Mouse (Mus musculus) myocyte (in vitro differentiated cells): ENCODE measurements around the gene Chrne.

ENCODE experiments used
- CEBPB ChIP-seq: IDR thresholded peaks from 2 replicates; pipeline ENCODE4 v1.6.1; 2011; ENCODE audit warnings: mild to moderate bottlenecking, moderate library complexity; ENCODE audit not compliant: poor library complexity, insufficient read depth, severe bottlenecking
- E2F4 ChIP-seq: IDR thresholded peaks from one replicate; pipeline ENCODE4 v1.6.1; 2011; ENCODE audit warnings: mild to moderate bottlenecking, control low read depth, moderate library complexity; ENCODE audit not compliant: insufficient read depth
- MAX ChIP-seq: IDR thresholded peaks from one replicate; pipeline ENCODE4 v1.6.1; 2011; ENCODE audit warnings: low read depth, mild to moderate bottlenecking, control low read depth
- MYOD1 ChIP-seq, 3 experiments: IDR thresholded peaks; one replicate each; pipeline ENCODE4 v1.6.1; 2011; ENCODE audit warnings: control low read depth in 2 of 3, low read depth in 2 of 3, mild to moderate bottlenecking in 2 of 3, moderate library complexity in 1 of 3; ENCODE audit not compliant: insufficient read length in 2 of 3, control insufficient read depth in 1 of 3
- MYOG ChIP-seq, 3 experiments: IDR thresholded peaks; one replicate each; pipeline ENCODE4 v1.6.1; 2011; ENCODE audit warnings: control low read depth in 2 of 3, low read depth in 2 of 3, mild to moderate bottlenecking in 2 of 3; ENCODE audit not compliant: insufficient read length in 2 of 3, control insufficient read depth in 1 of 3, insufficient read depth in 1 of 3
- POLR2A ChIP-seq: IDR thresholded peaks from one replicate; pipeline ENCODE4 v1.6.1; 2011; ENCODE audit warnings: low read depth, mild to moderate bottlenecking, control low read depth, moderate library complexity; ENCODE audit not compliant: insufficient read length
- POLR2AphosphoS2 ChIP-seq: IDR thresholded peaks from one replicate; pipeline ENCODE4 v1.6.1; 2011; ENCODE audit warnings: low read depth, control low read depth; ENCODE audit not compliant: insufficient read length
- REST ChIP-seq: IDR thresholded peaks from one replicate; pipeline ENCODE4 v1.6.1; 2011; ENCODE audit warnings: mild to moderate bottlenecking, control low read depth, moderate library complexity; ENCODE audit not compliant: insufficient read depth, insufficient read length
- SRF ChIP-seq: IDR thresholded peaks from one replicate; pipeline ENCODE4 v1.6.1; 2011; ENCODE audit warnings: low read depth; ENCODE audit not compliant: control insufficient read depth, insufficient read length
- TCF12 ChIP-seq: IDR thresholded peaks from one replicate; pipeline ENCODE4 v1.6.1; 2011; ENCODE audit warnings: mild to moderate bottlenecking, control low read depth; ENCODE audit not compliant: poor library complexity, insufficient read depth, severe bottlenecking
- TCF3 ChIP-seq: IDR thresholded peaks from one replicate; pipeline ENCODE4 v1.6.1; 2011; ENCODE audit warnings: low read depth, control low read depth; ENCODE audit not compliant: insufficient read length
- USF1 ChIP-seq: IDR thresholded peaks from one replicate; pipeline ENCODE4 v1.6.1; 2011; ENCODE audit warnings: low read depth, mild to moderate bottlenecking, control low read depth, moderate library complexity

DNA sequence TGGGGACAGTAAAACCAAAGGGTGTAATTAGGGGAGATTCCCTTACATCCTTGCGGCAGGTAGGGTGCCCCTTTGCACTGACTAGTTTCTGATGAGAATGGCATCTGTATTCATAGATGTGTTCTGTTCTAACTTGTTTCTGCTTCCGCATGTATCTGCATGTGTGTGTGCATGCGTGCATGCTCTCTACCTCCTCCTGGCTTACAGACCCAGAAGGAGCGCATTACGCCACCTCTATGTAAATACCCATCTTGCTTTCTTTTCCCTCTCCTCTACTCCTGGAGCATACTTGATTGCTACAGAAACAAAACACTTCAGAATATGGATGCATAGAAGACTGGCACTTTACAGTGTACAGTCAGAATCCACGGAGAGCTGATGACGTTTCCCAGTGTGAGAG lies 35.2 kb downstream of the Chrne start:
- TF ChIP-seq MAX (no peak), USF1 (no peak), POLR2A (no peak), POLR2AphosphoS2 (no peak), MYOG (IDR thresholded peaks at IDR 0.05; ENCODE audit: control insufficient read depth in 1 of 3, insufficient read depth in 1 of 3, insufficient read length in 2 of 3, low read depth in 2 of 3) (no peak), REST (no peak), MYOD1 (IDR thresholded peaks at IDR 0.05; ENCODE audit: control insufficient read depth in 1 of 3, insufficient read length in 2 of 3, low read depth in 2 of 3) (no peak), E2F4 (no peak), TCF12 (no peak), CEBPB (no peak), TCF3 (no peak), SRF (no peak)
